Mouse (Mus musculus) embryonic facial prominence, embryonic 12.5 days (tissue): ENCODE results near the gene Rpl19. TPM values are rescaled to one million over a fixed set of nuclear protein-coding genes. Genes with fewer than 3 reads are reported as not detected.

Source experiments
- ATAC-seq: fragments of 200-750 bp; cut with Nextera tagmentation; 2 replicates; pipeline ENCODE4 v1.8.0; 2017; ENCODE audit not compliant: insufficient number of reproducible peaks, insufficient read depth, low FRiP score, low TSS enrichment
- H3K27ac ChIP-seq: fragments of 300-500 bp; sonication (generic); 2 replicates; pipeline ENCODE4 v1.5.1; 2016; ENCODE audit warnings: mild to moderate bottlenecking
- H3K27me3 ChIP-seq: fragments of 300-500 bp; sonication (generic); 2 replicates; pipeline ENCODE4 v1.6.1; 2016; ENCODE audit warnings: mild to moderate bottlenecking, moderate library complexity
- H3K36me3 ChIP-seq: fragments of 300-500 bp; sonication (generic); 2 replicates; pipeline ENCODE4 v1.6.1; 2016; ENCODE audit warnings: mild to moderate bottlenecking
- H3K4me1 ChIP-seq: fragments of 300-500 bp; sonication (generic); 2 replicates; pipeline ENCODE4 v1.6.1; 2016
- H3K4me2 ChIP-seq: fragments of 300-500 bp; sonication (generic); replicated peaks from 2 replicates; pipeline ENCODE4 v1.6.1; 2016; ENCODE audit warnings: mild to moderate bottlenecking, moderate library complexity
- H3K4me3 ChIP-seq: fragments of 300-500 bp; sonication (generic); 2 replicates; pipeline ENCODE4 v1.5.1; 2016; ENCODE audit warnings: mild to moderate bottlenecking
- H3K9ac ChIP-seq: fragments of 300-500 bp; sonication (generic); 2 replicates; pipeline ENCODE4 v1.6.1; 2016; ENCODE audit warnings: mild to moderate bottlenecking, moderate library complexity
- H3K9me3 ChIP-seq: fragments of 300-500 bp; sonication (generic); 2 replicates; pipeline ENCODE4 v1.6.1; 2016; ENCODE audit warnings: mild to moderate bottlenecking, moderate library complexity
- WGBS: fragments of 180-500 bp; shearing (Covaris S2); methylation state at CpG from one replicate; pipeline ENCODE4 v1.1.7; 2016; 5-methylcytosine and 5-hydroxymethylcytosine counted together
- polyA plus RNA-seq: library from polyadenylated mRNA; unstranded; fragments of >200 nt; fragmentation: Nextera tagmentation; extraction: Ambion mirVana; gene quantifications from 2 replicates; pipeline ENCODE4 v1.2.1, GENCODE M21; 2016

The Rpl19 gene
- polyA plus RNA-seq = 942 and 959 TPM in 2 replicates

DNA sequence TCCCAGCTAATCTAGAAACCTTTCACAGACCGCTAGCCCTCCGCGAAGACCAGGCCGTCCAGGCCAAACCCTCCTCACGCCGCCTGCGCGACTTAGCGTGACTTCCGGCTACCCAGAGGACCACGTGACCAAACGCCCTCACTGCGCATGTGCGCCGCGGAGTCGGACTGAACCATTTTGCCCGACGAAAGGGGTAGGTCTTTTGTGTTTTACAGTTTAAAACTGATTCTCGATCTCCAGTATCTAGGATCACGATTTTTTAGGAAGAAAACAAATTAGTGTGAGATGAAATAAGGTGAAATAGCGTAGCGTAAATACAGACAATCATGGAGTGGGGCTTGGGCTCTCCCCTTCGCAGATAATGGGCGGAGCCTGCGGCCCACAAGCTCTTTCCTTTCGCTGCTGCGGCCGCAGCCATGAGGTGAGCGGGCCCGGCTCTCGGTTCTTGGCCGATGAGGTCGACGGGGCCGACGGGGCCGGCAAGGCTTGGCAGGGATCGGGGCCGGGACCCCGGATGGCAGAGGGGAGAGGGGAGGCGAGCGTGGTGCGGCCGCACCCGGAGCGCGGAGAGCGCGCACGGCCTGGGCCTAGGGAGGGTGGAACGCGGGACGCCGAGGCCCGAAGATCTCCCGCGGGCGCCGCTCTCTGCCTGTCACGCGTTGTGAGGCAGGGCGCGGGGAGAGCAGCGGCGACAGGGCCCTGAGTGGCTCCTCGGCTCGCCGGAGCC, at the start of gene Rpl19:
Gene Rpl19 (plus strand): TSS at position 141 of the 727 bp plus-strand sequence.
- peaks cover 21% of the 10 kb centered on the region for H3K4me1 ChIP-seq
- under 1% methylated on average over 69 of the region's 69 CpGs for WGBS
- H3K27me3 ChIP-seq = no peaks in the 10 kb centered on the region
- no peaks in the 10 kb centered on the region for H3K9me3 ChIP-seq
- H3K36me3 ChIP-seq = peaks cover 34% of the 10 kb centered on the region
- H3K4me2 ChIP-seq = peak within 1 kb of the TSS; percentile 88
- ATAC-seq = no peak
- H3K9ac ChIP-seq = peak within 1 kb of the TSS; percentile 100
- peak within 1 kb of the TSS; percentile 85 for H3K27ac ChIP-seq
- peak within 1 kb of the TSS; percentile 100 for H3K4me3 ChIP-seq

DNA sequence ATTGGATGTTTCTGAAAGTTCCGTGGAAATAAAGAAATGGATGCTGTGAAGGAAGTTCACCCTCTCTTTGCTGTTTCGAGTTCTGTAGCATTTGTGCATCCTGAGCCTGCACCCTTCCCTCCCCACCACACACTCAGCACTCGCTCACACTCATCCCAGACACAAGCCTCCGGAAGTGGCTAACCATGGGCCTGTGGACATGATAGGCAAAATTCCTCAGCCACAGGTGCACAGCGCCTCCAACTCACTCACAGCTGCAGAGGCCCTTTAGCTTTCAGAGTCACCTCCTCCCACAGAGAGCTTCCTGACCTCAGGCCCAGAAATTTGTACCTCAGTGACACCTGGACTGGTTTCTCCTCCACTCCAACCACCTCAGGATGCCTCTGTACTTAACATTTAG, 48.7 kb upstream of the Rpl19 start:
- H3K36me3 ChIP-seq = no peaks in the 10 kb centered on the region
- H3K27ac ChIP-seq = no peak overlapping the region
- WGBS = 77% methylated on average over 5 of the region's 5 CpGs
- no peak for ATAC-seq
- H3K4me2 ChIP-seq = no peak overlapping the region
- no peaks in the 10 kb centered on the region for H3K27me3 ChIP-seq
- no peak overlapping the region for H3K9ac ChIP-seq
- no peak overlapping the region for H3K4me3 ChIP-seq
- H3K9me3 ChIP-seq = no peaks in the 10 kb centered on the region
- H3K4me1 ChIP-seq = peaks cover 14% of the 10 kb centered on the region

DNA sequence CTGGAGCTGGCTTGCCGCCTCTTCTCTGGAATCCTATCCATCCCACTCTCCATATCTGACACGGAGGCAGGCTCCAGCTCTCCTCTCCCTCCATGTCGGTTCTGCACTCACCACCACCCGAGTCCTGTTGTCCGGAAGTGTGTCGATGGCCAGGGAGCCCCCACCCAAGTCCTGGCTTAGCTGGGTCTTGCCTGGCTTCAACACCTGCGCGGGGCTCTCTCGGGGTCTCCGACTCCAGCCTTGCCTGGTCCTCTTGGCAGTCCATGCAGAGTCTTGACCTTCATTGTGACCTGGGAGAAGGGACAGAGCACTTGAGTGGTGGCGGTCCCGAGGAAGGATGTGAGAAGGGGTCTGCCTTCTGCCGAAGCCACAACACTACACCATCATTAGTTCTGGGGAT, 48.1 kb upstream of the Rpl19 start:
- H3K4me1 ChIP-seq = peaks cover 14% of the 10 kb centered on the region
- no peaks in the 10 kb centered on the region for H3K9me3 ChIP-seq
- no peaks in the 10 kb centered on the region for H3K27me3 ChIP-seq
- no peak for ATAC-seq
- no peak overlapping the region for H3K4me3 ChIP-seq
- no peak overlapping the region for H3K9ac ChIP-seq
- 90% methylated on average over 13 of the region's 13 CpGs for WGBS
- no peak overlapping the region for H3K27ac ChIP-seq
- H3K36me3 ChIP-seq = no peaks in the 10 kb centered on the region
- H3K4me2 ChIP-seq = no peak overlapping the region

DNA sequence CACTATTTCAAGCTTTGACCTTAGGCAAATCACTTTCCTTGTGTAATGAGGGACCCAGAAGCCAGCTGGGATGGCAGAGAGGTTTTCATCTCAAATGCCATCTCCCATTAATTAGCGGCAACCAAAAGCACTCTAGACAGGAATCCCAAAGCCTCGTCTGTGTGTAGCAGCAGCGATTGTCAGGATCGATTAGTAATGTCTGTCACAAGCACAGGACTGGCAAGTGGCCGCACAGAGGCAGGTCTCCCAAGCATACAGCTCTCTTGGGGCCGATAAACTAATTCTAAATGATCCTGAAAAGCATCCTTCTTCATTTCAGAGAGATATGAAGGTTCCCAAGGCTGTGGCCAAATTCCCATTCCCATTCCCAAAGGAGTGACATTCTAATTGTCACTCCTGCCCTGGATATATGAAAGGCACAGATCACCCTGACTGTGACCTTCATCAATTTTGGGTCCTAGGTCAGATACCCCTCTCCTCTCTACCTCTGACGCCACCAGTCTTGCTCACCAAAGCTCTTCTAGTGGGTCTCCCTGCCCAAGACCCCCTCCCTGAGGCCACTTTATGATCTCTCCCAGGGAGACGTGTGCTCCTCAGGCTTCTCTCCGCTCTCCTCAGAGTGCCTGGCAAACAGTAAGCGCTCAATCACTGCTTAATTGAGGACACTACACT, 46.5 kb upstream of the Rpl19 start:
- 52% methylated on average over 10 of the region's 10 CpGs for WGBS
- Histone ChIP-seq H3K27me3 (peaks cover 12% of the 10 kb centered on the region), H3K36me3 (no peaks in the 10 kb centered on the region), H3K4me3 (no peak overlapping the region), H3K4me1 (peaks cover 14% of the 10 kb centered on the region), H3K27ac (0 out of 2 replicates have a peak overlapping the region, but pooled peaks have one; percentile 4), H3K9ac (no peak overlapping the region), H3K4me2 (no peak overlapping the region), H3K9me3 (no peaks in the 10 kb centered on the region)
- ATAC-seq = no peak

DNA sequence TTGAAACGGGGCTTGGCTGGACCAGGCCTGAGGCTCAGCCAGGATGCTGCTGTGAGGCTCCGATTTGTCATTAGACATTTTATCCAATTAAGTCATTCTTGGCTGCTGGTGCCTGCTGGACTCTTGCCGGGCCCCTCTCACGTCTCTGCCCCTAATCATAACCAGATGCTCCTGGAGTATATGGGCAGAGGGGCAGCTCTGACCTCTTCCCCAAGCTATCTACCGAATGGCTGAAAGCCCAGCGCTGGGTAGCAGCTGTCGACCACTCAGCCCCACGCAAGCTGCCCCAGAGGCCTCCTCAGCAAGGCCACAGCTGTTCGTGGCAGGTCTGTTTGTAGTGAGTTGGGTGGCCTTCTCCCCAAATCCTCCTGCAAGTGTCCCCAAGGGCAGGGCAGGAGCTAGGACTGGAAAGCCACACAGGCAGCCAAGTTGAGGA, 46.0 kb upstream of the Rpl19 start:
- Histone ChIP-seq H3K27me3 (peaks cover 18% of the 10 kb centered on the region), H3K4me1 (peaks cover 14% of the 10 kb centered on the region), H3K4me2 (no peak overlapping the region; the same call in 1 of the 2 replicates), H3K27ac (peak overlapping the region; percentile 19; the same call in 1 of the 2 replicates), H3K9me3 (no peaks in the 10 kb centered on the region), H3K9ac (no peak overlapping the region), H3K4me3 (no peak overlapping the region), H3K36me3 (no peaks in the 10 kb centered on the region)
- no peak for ATAC-seq
- WGBS = 18% methylated on average over 9 of the region's 9 CpGs

DNA sequence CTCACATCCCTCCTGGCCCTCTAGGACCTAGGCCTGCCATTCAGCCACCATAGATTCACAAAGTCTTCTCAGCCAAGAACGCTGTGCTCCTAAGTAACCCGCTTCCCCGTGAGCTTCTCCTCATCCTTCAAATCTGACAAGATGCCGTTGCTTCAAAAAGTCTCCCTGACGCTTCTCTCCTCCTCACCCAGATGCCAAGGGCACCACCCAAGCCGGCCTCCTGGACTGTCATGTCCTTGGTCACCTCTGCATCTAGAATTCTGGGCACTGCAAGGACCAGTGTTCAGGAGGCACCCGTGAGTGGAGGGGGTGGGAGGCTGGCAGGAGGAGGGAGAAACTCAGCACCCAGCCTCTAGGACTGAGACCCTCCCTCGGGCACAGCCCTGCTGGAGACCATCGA, 43.8 kb upstream of the Rpl19 start:
- H3K4me2 ChIP-seq = no peak overlapping the region
- H3K4me1 ChIP-seq = peaks cover 14% of the 10 kb centered on the region
- ATAC-seq = no peak
- no peak overlapping the region for H3K4me3 ChIP-seq
- H3K36me3 ChIP-seq = no peaks in the 10 kb centered on the region
- peaks cover 35% of the 10 kb centered on the region for H3K27me3 ChIP-seq
- no peaks in the 10 kb centered on the region for H3K9me3 ChIP-seq
- H3K9ac ChIP-seq = no peak overlapping the region
- WGBS = 91% methylated on average over 9 of the region's 9 CpGs
- no peak overlapping the region for H3K27ac ChIP-seq

DNA sequence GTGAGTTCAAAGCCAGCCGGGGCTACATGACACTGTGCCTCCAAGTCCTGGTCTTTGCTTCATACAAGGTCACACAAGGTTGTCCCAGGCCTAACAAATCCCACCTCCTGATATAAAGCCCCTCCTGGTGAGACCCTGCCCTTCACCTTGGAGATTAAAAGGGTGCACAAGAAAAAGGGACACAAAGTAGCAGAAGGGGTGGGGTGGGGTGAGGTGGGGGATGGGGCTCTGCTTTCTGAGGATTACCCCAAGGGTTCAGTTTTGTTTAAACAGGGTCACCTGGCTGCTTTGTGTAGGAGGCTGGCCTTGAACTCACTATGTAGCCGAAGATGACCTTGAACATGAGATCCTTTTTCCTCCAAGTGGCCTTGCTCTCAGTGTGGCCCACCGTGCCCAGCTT, 43.0 kb upstream of the Rpl19 start:
- Histone ChIP-seq H3K27me3 (peaks cover 35% of the 10 kb centered on the region), H3K4me1 (peaks cover 14% of the 10 kb centered on the region), H3K27ac (no peak overlapping the region), H3K9ac (no peak overlapping the region), H3K4me3 (no peak overlapping the region), H3K36me3 (no peaks in the 10 kb centered on the region), H3K4me2 (no peak overlapping the region), H3K9me3 (no peaks in the 10 kb centered on the region)
- ATAC-seq = no peak
- WGBS = 90% methylated on average over 3 of the region's 3 CpGs

DNA sequence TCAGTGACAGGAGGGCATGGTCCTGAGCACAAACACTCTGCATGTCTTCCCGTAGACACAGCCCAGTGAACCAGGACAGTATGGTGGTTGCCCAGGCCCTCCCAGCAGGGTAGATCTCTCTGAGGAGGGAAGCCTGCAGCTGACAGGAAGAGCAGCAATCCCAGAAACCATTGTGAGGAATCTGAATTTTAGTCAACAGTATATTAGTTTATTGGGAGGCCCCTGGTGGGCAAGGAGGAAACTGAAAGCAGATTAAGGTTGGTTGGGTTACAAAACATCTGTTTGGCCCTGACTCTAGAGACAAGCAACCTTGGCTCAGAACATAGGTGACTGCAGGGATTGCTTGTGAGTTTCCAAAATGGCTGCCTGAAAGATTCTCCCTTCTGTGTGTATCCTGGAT, 42.5 kb upstream of the Rpl19 start:
- ATAC-seq = no peak
- WGBS = 95% methylated on average over 1 of the region's 1 CpGs
- Histone ChIP-seq H3K4me2 (no peak overlapping the region), H3K4me3 (no peak overlapping the region), H3K27ac (no peak overlapping the region), H3K36me3 (no peaks in the 10 kb centered on the region), H3K27me3 (peaks cover 35% of the 10 kb centered on the region), H3K4me1 (peaks cover 14% of the 10 kb centered on the region), H3K9me3 (no peaks in the 10 kb centered on the region), H3K9ac (no peak overlapping the region)

DNA sequence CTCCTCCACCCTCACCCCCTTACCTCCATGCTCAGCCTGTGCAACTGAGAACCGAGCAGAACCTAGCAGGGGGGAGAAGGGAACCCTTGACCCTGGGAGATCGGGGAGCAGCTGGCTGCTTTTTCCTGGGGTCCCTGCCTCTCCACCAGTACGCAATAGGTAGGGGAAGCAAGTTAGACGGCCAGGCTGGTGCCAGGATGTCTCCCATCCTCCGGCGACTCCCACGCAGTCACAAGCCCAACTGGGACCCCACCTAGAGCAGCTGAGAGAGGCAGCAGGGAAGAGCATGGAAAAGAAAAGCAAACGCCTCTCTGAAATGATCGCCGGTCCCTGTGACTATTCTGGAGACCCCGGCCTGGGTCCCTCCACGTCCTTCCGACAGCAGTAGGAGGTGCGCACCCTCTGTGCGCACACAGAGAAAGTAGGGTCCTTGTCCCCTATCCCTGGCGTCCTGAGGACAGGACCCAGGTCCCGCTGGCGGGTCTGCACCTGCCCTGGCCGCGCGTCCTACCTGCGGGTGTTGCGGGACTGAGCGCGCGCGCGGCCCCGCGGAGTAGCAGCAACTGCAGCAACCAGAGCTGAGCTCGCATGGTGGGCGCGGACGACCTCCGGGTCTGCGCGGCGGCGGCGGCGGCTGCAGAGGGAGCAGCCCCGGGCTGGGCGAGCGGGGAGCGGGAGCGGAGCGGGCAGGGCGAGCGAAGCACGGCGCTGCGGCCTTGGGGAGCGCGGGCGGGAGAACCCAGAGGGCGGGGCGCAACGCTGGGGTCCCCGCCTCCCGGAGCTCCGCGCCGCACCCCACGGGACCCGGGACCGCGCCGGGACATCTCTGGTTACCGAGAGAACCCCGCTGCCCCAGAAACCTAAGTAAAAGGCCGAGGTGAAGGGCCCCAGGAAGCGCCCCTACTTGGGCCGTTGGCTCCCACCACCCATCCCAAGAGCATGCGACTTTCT, 40.5 kb upstream of the Rpl19 start, which contains the start of gene Plxdc1:
Gene Plxdc1 (minus strand): TSS at position 718 of the 951 bp plus-strand sequence.
- peak within 1 kb of the TSS; percentile 86 for H3K4me3 ChIP-seq
- H3K36me3 ChIP-seq = no peaks in the 10 kb centered on the region
- WGBS = 3% methylated on average over 62 of the region's 74 CpGs
- peak within 1 kb of the TSS; percentile 59 for H3K9ac ChIP-seq
- peak within 1 kb of the TSS; percentile 81 for H3K4me2 ChIP-seq
- H3K4me1 ChIP-seq = peaks cover 15% of the 10 kb centered on the region
- H3K27ac ChIP-seq = no peak within 1 kb of the TSS
- no peak for ATAC-seq
- no peaks in the 10 kb centered on the region for H3K9me3 ChIP-seq
- peaks cover 35% of the 10 kb centered on the region for H3K27me3 ChIP-seq

DNA sequence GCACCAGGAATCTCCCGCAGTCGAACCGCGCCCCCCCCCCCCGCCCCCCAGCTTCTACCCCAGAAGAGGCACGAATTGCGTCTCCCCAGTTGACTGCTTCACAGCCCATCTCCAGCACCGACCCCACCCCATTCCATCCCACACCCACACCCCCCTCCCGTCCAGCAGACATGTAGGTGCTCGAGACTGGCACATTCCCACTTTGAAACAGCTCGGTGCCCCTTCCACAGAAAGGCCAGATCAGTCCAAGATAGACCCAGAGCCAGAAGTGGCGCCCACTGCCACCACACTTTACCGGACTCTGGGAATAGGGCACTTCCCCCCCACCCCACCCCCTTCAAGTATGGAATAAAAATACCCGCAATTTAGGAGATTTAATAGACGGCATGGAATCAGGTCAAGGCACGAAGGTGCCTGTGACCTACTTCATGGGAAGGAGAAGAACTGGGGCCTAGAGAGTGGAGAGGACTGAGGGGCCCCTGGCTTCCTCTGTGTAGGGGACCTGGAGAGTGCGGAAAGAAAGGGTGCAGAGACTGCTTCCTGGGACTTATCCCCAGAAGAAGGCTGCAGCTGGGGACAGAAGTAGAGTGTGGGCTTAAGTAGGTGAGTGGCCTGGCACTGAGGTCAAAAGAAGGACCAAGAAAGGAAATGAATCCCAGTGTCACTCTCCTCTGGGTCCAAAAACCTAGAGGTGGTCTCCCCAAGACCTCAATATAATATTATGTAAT, 39.6 kb upstream of the Rpl19 start:
- no peak overlapping the region for H3K9ac ChIP-seq
- peaks cover 11% of the 10 kb centered on the region for H3K4me1 ChIP-seq
- peak overlapping the region; percentile 81 for H3K4me2 ChIP-seq
- H3K27ac ChIP-seq = no peak overlapping the region
- no peak for ATAC-seq
- peak overlapping the region; percentile 86 for H3K4me3 ChIP-seq
- H3K36me3 ChIP-seq = no peaks in the 10 kb centered on the region
- H3K9me3 ChIP-seq = no peaks in the 10 kb centered on the region
- 27% methylated on average over 13 of the region's 17 CpGs for WGBS
- peaks cover 35% of the 10 kb centered on the region for H3K27me3 ChIP-seq
